Mouse (Mus musculus): ENCODE measurements around the gene Srms. TPM values are rescaled to one million over a fixed set of nuclear protein-coding genes. Genes with fewer than 3 reads are reported as not detected.
A peak's percentile ranks its signal among the peaks of the same experiment; 100 is the strongest.
"Not testable (repeated sequence)": the region's sequence is repeated elsewhere in the genome, so short reads cannot be mapped to it uniquely, and the experiment has no call there.

Gene Srms
- polyA plus RNA-seq, 1 experiment from 2014 or later: 0.15 TPM

DNA sequence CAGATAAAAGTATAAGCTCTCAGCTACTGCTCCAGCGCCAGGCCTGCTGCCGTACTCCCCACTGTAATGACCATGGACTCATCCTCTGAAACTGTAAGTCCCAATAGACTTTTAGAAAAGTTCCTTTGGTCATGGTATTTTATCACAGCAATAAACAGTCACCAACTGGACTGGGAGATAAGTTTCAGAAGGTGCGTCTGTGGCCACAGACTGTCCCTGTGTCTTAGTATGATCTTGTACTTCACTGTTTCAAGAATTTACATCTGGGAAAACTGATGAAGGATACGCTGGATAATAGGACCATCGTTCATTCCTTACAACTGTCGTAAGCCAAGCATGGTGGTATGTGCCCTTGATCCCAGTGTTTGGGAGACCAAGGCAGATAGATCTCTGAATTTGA is 3.1 kb upstream of the Srms start:
- Histone ChIP-seq H3K9me3 (no peaks in the 10 kb centered on the region), H3K4me2 (replicated peaks) (no peak overlapping the region), H3K27me3 (peaks cover 53% of the 10 kb centered on the region), H3K9ac (replicated peaks) (no peak overlapping the region), H3K27ac (replicated peaks) (no peak overlapping the region), H3K36me3 (no peaks in the 10 kb centered on the region), H3K4me3 (no peak overlapping the region), H3K4me1 (peaks cover 22% of the 10 kb centered on the region)
- WGBS: 93% methylated on average over 6 of the region's 6 CpGs
- ATAC-seq (ENCODE audit: low FRiP score, low read depth): no peak

DNA sequence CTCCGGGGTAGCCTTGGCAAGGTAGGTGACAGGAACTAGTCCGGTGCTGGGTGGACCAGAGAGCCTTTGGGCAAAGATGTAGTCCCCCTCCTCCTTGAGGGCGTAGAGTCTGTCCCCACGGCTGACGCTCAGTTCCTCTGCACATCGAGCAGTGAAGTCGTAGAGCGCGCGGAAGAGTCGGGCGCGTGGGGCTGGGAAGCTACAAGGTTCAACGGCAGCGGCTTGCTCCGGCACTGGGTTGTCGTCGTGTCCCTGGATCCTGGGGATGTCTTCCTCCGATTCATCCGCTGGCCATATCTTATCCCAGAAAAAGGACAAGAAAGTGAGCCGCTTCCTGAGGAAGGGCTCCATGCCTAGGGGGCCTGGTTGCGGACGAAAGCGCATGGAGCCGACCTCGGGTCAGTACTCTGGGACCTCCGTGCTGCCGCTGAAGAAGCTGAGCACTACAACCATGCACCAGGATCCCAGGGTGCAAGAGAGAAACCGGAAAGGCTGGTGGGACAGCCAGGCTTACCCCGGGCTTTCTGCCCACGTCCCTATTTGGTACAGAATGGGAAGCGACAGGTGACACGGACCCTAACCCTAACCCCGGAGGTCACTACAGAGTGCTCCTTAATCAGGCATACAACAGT is 480 bp downstream of the Srms start:
- ATAC-seq (ENCODE audit: low FRiP score, low read depth): no peak
- H3K4me1 ChIP-seq: peaks cover 11% of the 10 kb centered on the region
- H3K4me3 ChIP-seq: peak overlapping the region; percentile 31
- 4% methylated on average over 34 of the region's 34 CpGs for WGBS
- H3K9ac ChIP-seq (replicated peaks): peak overlapping the region; percentile 20
- no peak overlapping the region for H3K27ac ChIP-seq (replicated peaks)
- peak overlapping the region; percentile 48 for H3K4me2 ChIP-seq (replicated peaks)
- H3K27me3 ChIP-seq: peaks cover 43% of the 10 kb centered on the region
- H3K9me3 ChIP-seq: no peaks in the 10 kb centered on the region
- H3K36me3 ChIP-seq: no peaks in the 10 kb centered on the region

DNA sequence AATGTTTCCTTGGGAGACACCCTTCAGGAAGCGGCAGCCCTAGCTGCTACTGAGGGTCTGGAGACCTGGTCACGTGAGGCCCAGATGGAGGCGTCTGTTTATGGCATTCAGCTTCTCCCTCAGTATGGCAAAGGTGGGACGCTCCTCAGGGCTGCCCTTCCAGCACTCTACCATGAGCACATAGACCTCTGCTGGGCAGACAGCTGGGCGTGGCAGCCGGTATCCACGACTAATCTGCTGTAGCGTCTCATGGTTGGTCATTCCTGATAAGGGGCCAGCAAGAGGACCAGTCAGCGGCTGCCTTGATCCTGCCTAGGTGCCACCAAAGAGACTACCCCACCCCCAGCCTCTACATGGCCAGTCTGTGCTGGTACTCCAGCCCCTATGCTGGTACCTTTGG is 6.9 kb downstream of the Srms start:
- Histone ChIP-seq H3K27ac (replicated peaks) (no peak overlapping the region), H3K4me2 (replicated peaks) (no peak overlapping the region), H3K4me1 (no peaks in the 10 kb centered on the region), H3K4me3 (no peak overlapping the region), H3K27me3 (peaks cover 8% of the 10 kb centered on the region), H3K9ac (replicated peaks) (no peak overlapping the region), H3K36me3 (no peaks in the 10 kb centered on the region), H3K9me3 (no peaks in the 10 kb centered on the region)
- no peak for ATAC-seq (ENCODE audit: low FRiP score, low read depth)
- WGBS: 84% methylated on average over 9 of the region's 9 CpGs

DNA sequence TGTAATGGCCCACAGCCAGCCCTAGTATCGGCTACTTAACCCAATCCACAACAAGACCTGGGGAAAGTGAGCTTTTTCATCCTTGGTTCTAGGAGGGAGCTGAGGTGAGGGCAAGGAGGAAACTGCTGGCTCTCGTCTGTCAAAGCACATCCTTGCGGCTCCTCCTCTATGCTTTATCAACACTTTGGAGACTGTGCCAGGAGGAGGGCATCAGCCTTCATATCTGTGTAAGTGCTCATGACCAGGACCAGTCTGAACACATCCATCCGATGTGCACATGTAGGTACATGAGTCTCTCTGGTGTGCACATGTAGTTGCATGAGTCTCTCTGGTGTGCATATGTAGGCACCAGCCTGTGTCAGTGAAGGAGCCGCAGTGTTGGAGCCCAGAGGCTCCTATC is 7.3 kb downstream of the Srms start:
- Histone ChIP-seq H3K4me2 (replicated peaks) (no peak overlapping the region), H3K27ac (replicated peaks) (no peak overlapping the region), H3K36me3 (no peaks in the 10 kb centered on the region), H3K4me3 (no peak overlapping the region), H3K9me3 (no peaks in the 10 kb centered on the region), H3K9ac (replicated peaks) (no peak overlapping the region), H3K27me3 (peaks cover 5% of the 10 kb centered on the region; the same call in 1 of the 2 replicates), H3K4me1 (no peaks in the 10 kb centered on the region)
- ATAC-seq (ENCODE audit: low FRiP score, low read depth): no peak
- 88% methylated on average over 5 of the region's 5 CpGs for WGBS

DNA sequence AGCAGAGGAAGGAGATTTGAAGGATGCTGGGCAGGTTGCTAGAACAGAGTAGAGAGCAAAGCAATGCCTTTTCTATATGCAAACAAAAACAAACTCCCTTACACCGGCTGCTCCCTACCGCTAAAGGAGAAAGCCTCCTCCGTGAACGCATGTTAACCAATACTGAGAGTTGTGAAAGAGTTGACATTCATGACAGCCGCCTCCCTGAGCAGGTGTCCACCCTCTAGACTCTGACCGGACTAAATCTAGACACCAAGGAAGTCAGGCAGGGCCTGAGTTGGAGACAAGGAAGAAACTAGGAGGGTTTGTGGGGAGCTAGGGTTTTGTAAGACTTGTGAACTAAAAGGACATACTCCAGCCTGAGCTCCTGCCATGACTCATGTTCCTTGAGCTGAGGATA is 10.1 kb downstream of the Srms start:
- Histone ChIP-seq H3K27ac (replicated peaks) (no peak overlapping the region), H3K4me3 (no peak overlapping the region), H3K4me2 (replicated peaks) (no peak overlapping the region), H3K4me1 (no peaks in the 10 kb centered on the region), H3K27me3 (no peaks in the 10 kb centered on the region), H3K9me3 (no peaks in the 10 kb centered on the region), H3K9ac (replicated peaks) (no peak overlapping the region), H3K36me3 (no peaks in the 10 kb centered on the region)
- 86% methylated on average over 6 of the region's 6 CpGs for WGBS
- ATAC-seq (ENCODE audit: low FRiP score, low read depth): no peak

DNA sequence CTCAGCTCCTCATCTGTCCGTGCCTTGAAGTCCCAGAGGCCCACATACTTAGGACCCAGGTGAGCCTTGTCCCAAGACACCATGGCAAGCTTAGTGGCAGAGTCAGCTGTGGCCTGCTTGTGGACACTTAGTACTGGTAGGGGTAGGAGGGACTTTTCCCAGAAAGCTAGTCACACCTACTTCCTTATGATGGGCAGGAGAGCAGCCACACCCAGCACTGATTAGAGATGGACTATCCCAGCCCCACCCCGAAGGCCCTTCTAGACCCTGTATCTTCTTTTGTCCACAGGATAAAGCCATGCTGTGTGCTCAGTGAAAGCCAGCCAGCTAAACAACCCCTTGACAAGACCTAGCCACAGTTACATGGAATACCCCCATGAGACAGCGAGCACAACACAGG is 10.6 kb downstream of the Srms start, which contains the start of gene Ptk6:
TSS of gene Ptk6 (minus strand) at position 368 of the 400 bp plus-strand sequence.
- no peak within 1 kb of the TSS for H3K4me3 ChIP-seq
- H3K9ac ChIP-seq (replicated peaks): no peak within 1 kb of the TSS
- H3K4me2 ChIP-seq (replicated peaks): no peak within 1 kb of the TSS
- no peak for ATAC-seq (ENCODE audit: low FRiP score, low read depth)
- H3K27me3 ChIP-seq: no peaks in the 10 kb centered on the region
- H3K4me1 ChIP-seq: no peaks in the 10 kb centered on the region
- no peaks in the 10 kb centered on the region for H3K9me3 ChIP-seq
- no peak within 1 kb of the TSS for H3K27ac ChIP-seq (replicated peaks)
- no peaks in the 10 kb centered on the region for H3K36me3 ChIP-seq
- WGBS: 84% methylated on average over 3 of the region's 3 CpGs

DNA sequence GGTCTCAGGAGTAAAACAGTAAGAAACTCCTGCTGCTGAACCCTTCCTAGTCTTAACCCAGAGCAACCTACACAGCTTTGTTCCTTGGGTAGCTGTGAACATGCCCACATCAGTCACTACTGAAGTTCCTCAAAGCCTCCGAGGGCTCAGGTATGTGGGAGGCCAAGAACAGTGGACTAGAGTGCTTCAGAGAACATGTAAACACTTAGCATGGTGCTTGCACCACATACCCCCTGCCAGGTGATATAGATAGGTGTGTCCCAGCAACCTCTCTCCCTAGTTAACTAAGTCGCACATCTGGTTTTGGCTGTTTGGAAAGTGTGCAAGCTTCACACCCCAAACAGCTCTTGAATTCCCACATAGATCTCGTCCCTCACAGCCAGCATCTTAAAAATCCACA is 11.4 kb downstream of the Srms start:
- WGBS: 75% methylated on average over 3 of the region's 3 CpGs
- ATAC-seq (ENCODE audit: low FRiP score, low read depth): no peak
- Histone ChIP-seq H3K9me3 (no peaks in the 10 kb centered on the region), H3K36me3 (no peaks in the 10 kb centered on the region), H3K4me3 (no peak overlapping the region), H3K27ac (replicated peaks) (no peak overlapping the region), H3K27me3 (no peaks in the 10 kb centered on the region), H3K4me1 (no peaks in the 10 kb centered on the region), H3K9ac (replicated peaks) (no peak overlapping the region), H3K4me2 (replicated peaks) (no peak overlapping the region)

DNA sequence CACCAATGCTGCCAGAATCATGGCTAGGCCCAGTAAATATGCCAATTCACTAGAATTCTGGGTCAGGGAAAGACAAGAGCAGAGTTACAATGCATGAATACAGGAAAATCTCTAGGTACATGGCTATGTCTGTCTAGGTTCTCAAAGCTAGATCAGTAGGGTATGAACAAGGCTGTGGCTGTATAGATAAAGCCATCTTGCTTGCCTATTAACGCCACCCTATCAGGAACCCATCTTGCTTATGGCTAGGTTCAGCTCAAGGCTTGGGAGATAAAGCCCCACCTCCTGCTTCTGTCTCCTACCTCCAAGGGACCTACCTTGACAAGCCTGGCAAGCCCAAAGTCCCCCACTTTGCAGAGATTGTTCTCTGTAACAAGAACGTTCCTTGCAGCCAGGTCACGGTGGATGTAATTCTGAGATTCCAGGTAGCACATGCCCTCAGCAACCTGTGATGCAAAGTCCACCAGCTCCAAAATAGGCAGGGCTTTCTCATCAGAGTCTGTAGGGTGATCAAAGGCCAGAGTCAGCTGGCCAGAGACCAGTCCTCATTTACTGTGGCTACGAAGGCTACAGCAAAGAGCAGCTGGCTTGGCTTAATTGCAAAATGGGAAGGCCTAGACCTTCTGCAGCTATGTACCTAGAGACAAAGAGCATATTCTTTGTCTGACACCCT is 16.2 kb downstream of the Srms start:
- Histone ChIP-seq H3K9me3 (no peaks in the 10 kb centered on the region), H3K27me3 (no peaks in the 10 kb centered on the region), H3K9ac (replicated peaks) (no peak overlapping the region), H3K36me3 (no peaks in the 10 kb centered on the region), H3K4me2 (replicated peaks) (no peak overlapping the region), H3K4me1 (no peaks in the 10 kb centered on the region), H3K4me3 (no peak overlapping the region), H3K27ac (replicated peaks) (no peak overlapping the region)
- 89% methylated on average over 4 of the region's 4 CpGs for WGBS
- no peak for ATAC-seq (ENCODE audit: low FRiP score, low read depth)

DNA sequence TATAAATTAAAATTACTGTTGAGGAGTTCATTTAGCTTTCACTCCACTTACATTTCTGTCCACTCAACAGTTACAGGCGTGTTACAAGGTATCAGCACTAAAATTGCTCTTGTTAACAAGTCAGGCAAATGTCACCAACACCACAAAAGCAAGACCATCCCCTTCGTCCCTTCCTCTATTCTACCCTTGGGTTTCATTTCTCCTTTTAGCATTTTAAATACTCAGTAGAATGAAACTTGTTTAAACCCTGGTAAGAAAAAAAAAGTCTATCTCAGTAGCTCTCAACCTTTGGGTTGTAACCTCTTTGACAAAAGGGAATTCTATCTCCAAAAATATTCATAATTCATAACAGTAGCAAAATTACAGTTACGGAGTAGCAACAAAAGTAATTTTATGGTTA is 19.9 kb downstream of the Srms start:
- no peak overlapping the region for H3K4me3 ChIP-seq
- WGBS: 79% methylated on average over 3 of the region's 3 CpGs
- no peaks in the 10 kb centered on the region for H3K9me3 ChIP-seq
- peaks cover 8% of the 10 kb centered on the region for H3K4me1 ChIP-seq
- no peaks in the 10 kb centered on the region for H3K27me3 ChIP-seq
- peaks cover 14% of the 10 kb centered on the region; the same call in 1 of the 2 replicates for H3K36me3 ChIP-seq
- no peak overlapping the region for H3K4me2 ChIP-seq (replicated peaks)
- no peak overlapping the region for H3K27ac ChIP-seq (replicated peaks)
- ATAC-seq (ENCODE audit: low FRiP score, low read depth): no peak
- H3K9ac ChIP-seq (replicated peaks): no peak overlapping the region

DNA sequence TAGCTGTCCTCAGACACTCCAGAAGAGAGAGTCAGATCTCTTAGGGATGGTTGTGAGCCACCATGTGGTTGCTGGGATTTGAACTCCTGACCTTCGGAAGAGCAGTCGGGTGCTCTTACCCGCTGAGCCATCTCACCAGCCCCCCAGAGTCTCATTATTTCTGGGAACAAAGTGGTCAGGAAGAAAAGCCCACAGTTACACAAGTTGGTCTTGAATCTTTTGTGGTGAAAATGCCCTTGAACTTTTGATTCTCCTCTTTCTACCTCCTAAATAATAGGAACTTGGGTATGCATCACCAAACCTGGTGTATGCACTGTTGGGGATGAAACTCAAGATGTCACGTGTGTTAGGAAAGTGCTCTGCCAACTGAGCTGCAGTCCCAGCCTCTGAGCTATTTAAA is 21.0 kb downstream of the Srms start:
- H3K4me3 ChIP-seq: no peak overlapping the region
- no peaks in the 10 kb centered on the region for H3K9me3 ChIP-seq
- no peak overlapping the region for H3K4me2 ChIP-seq (replicated peaks)
- H3K27ac ChIP-seq (replicated peaks): no peak overlapping the region
- WGBS: 57% methylated on average over 4 of the region's 4 CpGs
- H3K27me3 ChIP-seq: no peaks in the 10 kb centered on the region
- ATAC-seq (ENCODE audit: low FRiP score, low read depth): no peak
- no peak overlapping the region for H3K9ac ChIP-seq (replicated peaks)
- H3K36me3 ChIP-seq: peaks cover 14% of the 10 kb centered on the region; the same call in 1 of the 2 replicates
- H3K4me1 ChIP-seq: peaks cover 8% of the 10 kb centered on the region

DNA sequence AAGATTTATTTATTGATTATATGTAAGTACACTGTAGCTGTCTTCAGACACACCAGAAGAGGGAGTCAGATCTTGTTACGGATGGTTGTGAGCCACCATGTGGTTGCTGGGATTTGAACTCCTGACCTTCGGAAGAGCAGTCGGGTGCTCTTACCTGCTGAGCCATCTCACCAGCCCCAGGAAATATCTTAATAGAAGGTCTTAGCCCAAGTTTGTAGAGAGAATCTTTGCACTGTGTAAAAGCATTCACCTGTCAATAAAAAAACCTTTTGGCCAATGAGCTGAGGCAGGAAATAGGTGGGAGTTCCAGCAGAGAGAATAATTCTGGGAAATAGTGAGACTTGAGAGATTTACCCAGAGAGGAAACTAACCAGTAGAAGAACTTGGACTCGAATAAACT is 21.6 kb downstream of the Srms start:
- not testable (repeated sequence) for H3K4me1 ChIP-seq; H3K4me2 ChIP-seq (replicated peaks); H3K9me3 ChIP-seq; H3K4me3 ChIP-seq; ATAC-seq (ENCODE audit: low FRiP score, low read depth); H3K9ac ChIP-seq (replicated peaks); H3K27ac ChIP-seq (replicated peaks); H3K27me3 ChIP-seq
- peaks cover 14% of the 10 kb centered on the region; the same call in 1 of the 2 replicates for H3K36me3 ChIP-seq
- WGBS: 80% methylated on average over 4 of the region's 4 CpGs

DNA sequence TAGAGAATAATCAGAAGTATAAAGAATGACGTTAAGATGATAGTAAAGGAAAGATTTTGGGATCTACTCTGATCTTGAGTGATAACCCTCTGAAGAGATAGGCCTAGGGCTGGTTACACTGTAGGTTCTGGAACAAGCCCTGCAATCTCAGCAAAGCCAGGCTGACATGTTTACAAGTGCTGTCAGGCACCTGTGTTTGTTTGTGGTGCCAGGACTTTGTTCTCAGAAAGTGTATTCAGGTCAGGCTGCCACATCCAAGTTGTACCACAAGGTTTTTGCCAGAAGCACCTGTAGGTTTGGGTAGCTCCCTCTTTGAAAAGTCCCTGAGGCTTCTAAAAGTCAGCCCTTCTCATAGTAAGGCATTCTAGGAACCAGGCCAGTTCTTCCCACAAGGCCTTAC is 23.7 kb downstream of the Srms start:
- Histone ChIP-seq H3K9me3 (no peaks in the 10 kb centered on the region), H3K27ac (replicated peaks) (no peak overlapping the region), H3K27me3 (peaks cover 4% of the 10 kb centered on the region; the same call in 1 of the 2 replicates), H3K4me2 (replicated peaks) (no peak overlapping the region), H3K36me3 (peaks cover 14% of the 10 kb centered on the region; the same call in 1 of the 2 replicates), H3K9ac (replicated peaks) (no peak overlapping the region), H3K4me1 (peaks cover 13% of the 10 kb centered on the region), H3K4me3 (no peak overlapping the region)
- ATAC-seq (ENCODE audit: low FRiP score, low read depth): no peak
- 89% methylated on average over 1 of the region's 1 CpGs for WGBS
